Mouse (Mus musculus) lung, postnatal 0 days (tissue): ENCODE data around the gene Slc6a9. TPM values are rescaled to one million over a fixed set of nuclear protein-coding genes. Genes with fewer than 3 reads are reported as not detected.

Experiments used
- ATAC-seq: fragments of 200-750 bp; cut with Nextera tagmentation; 2 replicates; pipeline ENCODE4 v1.8.0; 2017; ENCODE audit warnings: moderate library complexity
- DNase-seq: peaks from one replicate; pipeline ENCODE4 v3.0.0-alpha.2; 2016; ENCODE audit warnings: low spot score
- H3K27ac ChIP-seq: fragments of 300-500 bp; sonication (generic); 2 replicates; pipeline ENCODE4 v1.5.1; 2014; ENCODE audit warnings: antibody characterized with exemption, mild to moderate bottlenecking, low read length, mixed read lengths
- H3K27me3 ChIP-seq: fragments of 300-500 bp; sonication (generic); replicated peaks from 2 replicates; pipeline ENCODE4 v1.6.1; 2014; ENCODE audit warnings: low read length, mixed read lengths; ENCODE audit not compliant: insufficient read depth
- H3K36me3 ChIP-seq: fragments of 300-500 bp; sonication (generic); 2 replicates; pipeline ENCODE4 v1.6.1; 2014; ENCODE audit warnings: low read length, mixed read lengths; ENCODE audit not compliant: insufficient read depth
- H3K4me1 ChIP-seq: fragments of 300-500 bp; sonication (generic); 2 replicates; pipeline ENCODE4 v1.6.1; 2014; ENCODE audit warnings: antibody characterized with exemption, low read depth, low read length, mixed read lengths; ENCODE audit not compliant: insufficient read depth
- H3K4me2 ChIP-seq: fragments of 300-500 bp; sonication (generic); replicated peaks from 2 replicates; pipeline ENCODE4 v1.6.1; 2014; ENCODE audit warnings: low read depth, mild to moderate bottlenecking, low read length, moderate library complexity, mixed read lengths
- H3K4me3 ChIP-seq: fragments of 300-500 bp; sonication (generic); 2 replicates; pipeline ENCODE4 v1.5.1; 2014; ENCODE audit warnings: low read depth, low read length
- H3K9ac ChIP-seq: fragments of 300-500 bp; sonication (generic); replicated peaks from 2 replicates; pipeline ENCODE4 v1.6.1; 2014; ENCODE audit warnings: low read depth, mild to moderate bottlenecking
- H3K9me3 ChIP-seq: fragments of 300-500 bp; sonication (generic); 2 replicates; pipeline ENCODE4 v1.6.1; 2016; ENCODE audit warnings: low read length, mixed read lengths
- CTCF ChIP-seq: IDR thresholded peaks from 2 replicates; pipeline ENCODE4 v1.5.1; 2016; ENCODE audit warnings: antibody characterized with exemption, mild to moderate bottlenecking
- EP300 ChIP-seq: IDR thresholded peaks from 2 replicates; pipeline ENCODE4 v1.6.1; 2016; ENCODE audit warnings: antibody characterized with exemption, mild to moderate bottlenecking, control low read depth
- WGBS: fragments of 180-500 bp; shearing (Covaris S2); extraction: QIAGEN DNeasy Blood & Tissue Kit; methylation state at CpG from one replicate; pipeline ENCODE4 v1.1.7; 2014; 5-methylcytosine and 5-hydroxymethylcytosine counted together
- polyA plus RNA-seq: library from polyadenylated mRNA; unstranded; fragments of >200 nt; fragmentation: Nextera tagmentation; extraction: Ambion mirVana; gene quantifications from 2 replicates; pipeline ENCODE4 v1.2.1, GENCODE M21; 2015

The Slc6a9 gene
- polyA plus RNA-seq, 1 experiment from 2014 or later: 19.1 TPM

DNA sequence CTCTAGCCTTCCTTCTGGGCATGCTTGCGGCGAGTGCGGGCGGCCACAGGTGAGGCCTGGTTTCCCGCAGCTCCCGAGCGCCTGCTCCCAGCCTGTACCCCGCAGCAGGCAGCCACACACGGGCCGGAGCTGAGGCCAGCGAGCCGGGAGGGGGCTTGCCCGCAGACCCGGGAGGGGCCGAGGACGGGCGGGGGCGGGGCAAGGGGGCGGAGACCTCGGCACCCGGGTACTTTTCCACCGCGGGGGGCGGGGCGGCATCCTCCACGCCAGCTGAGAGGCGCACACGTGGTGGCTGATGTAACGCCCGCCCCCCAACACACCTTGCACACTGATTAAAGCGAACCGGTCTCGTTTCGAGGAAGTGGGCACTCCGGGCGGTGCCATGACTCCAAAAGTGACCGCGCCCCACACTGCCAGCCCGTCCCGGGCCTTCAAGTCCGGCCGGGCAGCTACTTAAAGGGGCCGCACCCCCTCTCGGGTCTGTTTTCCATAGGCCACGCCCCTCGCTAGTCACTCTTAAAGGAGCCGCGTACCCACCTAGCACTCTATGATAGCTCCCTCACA is 2.0 kb downstream of the Slc6a9 start:
- Histone ChIP-seq H3K27me3 (no peaks in the 10 kb centered on the region), H3K36me3 (no peaks in the 10 kb centered on the region), H3K9ac (peak overlapping the region; percentile 76), H3K27ac (peak overlapping the region; percentile 89), H3K4me1 (peaks cover 20% of the 10 kb centered on the region), H3K4me3 (peak overlapping the region; percentile 79), H3K4me2 (peak overlapping the region; percentile 99), H3K9me3 (no peaks in the 10 kb centered on the region)
- ATAC-seq (peak; percentile 87), DNase-seq (peak; percentile 97)
- 4% methylated on average over 37 of the region's 48 CpGs for WGBS
- TF ChIP-seq CTCF (no peak), EP300 (no peak; the same call in 1 of the 2 replicates)

DNA sequence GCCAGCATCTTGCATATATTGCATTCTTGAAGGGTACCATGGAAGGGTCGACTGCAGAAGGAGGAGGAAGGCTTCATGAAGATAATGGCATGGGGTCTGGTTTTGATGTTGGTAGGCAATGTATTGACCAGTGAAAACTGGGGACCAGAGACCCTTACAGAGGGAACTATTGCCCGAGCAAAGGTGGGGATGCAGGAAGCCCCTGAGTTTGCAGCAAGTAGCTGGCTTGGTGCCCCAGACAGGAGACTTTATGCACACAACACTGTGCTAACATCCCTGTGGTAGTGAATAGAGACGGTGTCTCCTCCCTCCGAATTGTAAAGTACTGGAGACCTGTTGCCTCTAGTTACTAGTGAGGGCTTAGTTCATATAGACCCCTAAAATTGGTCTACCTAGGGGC is 3.0 kb downstream of the Slc6a9 start:
- Histone ChIP-seq H3K9ac (no peak overlapping the region), H3K4me1 (peaks cover 20% of the 10 kb centered on the region), H3K4me2 (peak overlapping the region; percentile 99; the same call in 1 of the 2 replicates), H3K4me3 (no peak overlapping the region), H3K9me3 (no peaks in the 10 kb centered on the region), H3K27ac (no peak overlapping the region), H3K36me3 (no peaks in the 10 kb centered on the region), H3K27me3 (no peaks in the 10 kb centered on the region)
- 54% methylated on average over 4 of the region's 4 CpGs for WGBS
- TF ChIP-seq EP300: no peak
- no peak for TF ChIP-seq CTCF
- DNase-seq (no peak), ATAC-seq (no peak)

DNA sequence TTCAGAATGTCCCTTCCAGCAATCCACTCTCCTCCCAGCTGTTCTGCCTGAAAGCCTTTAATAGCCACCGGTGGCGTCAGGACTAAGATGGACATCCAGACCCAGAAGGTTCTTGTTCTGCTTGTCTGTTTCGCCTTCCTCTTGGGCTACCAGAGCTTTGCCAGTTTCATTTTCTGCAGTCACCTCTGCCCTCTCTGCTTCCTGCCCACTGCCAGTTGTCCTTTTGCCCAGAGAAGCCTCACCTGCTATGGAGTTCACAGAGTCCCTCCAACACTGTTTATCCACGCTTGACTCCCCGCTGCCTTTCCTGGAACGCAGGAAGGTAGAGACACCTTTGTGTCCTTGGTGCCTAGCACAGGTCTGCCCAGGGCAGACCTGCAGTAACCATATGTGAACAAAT is 5.1 kb downstream of the Slc6a9 start:
- H3K4me2 ChIP-seq: no peak overlapping the region
- H3K27ac ChIP-seq: no peak overlapping the region

DNA sequence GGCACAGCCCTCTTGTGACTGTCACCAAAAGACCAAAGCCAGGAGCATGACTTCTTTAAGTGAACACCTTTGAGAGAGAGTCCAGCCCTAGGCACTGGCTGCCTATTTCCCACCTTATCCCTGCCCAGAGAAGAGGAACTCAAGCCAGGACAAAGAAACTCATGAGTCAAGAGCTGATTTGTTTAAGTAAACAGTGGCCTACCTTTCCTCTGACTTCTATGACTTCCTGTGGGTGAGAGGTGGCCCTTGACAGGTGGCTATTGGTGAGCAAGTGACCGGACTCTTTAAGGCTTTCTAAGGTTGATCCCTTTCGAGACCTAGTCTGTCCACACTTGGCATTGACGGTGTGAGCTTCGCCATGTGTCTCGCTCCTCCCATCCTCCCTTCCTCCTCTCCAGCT is 6.5 kb downstream of the Slc6a9 start:
- Histone ChIP-seq H3K27me3 (no peaks in the 10 kb centered on the region), H3K36me3 (no peaks in the 10 kb centered on the region), H3K27ac (peak overlapping the region; percentile 47; the same call in 1 of the 2 replicates), H3K9me3 (no peaks in the 10 kb centered on the region), H3K4me2 (no peak overlapping the region), H3K9ac (no peak overlapping the region), H3K4me1 (peaks cover 15% of the 10 kb centered on the region), H3K4me3 (no peak overlapping the region)
- DNase-seq: peak; percentile 86
- TF ChIP-seq CTCF (no peak), EP300 (peak; percentile 40; the same call in 1 of the 2 replicates)
- 74% methylated on average over 5 of the region's 5 CpGs for WGBS
- ATAC-seq: peak; percentile 35

More for the DNA sequence above, 5.1 kb downstream of the Slc6a9 start:
- H3K9ac ChIP-seq: no peak overlapping the region
- H3K4me1 ChIP-seq: peaks cover 20% of the 10 kb centered on the region
- ATAC-seq (no peak), DNase-seq (no peak)
- no peaks in the 10 kb centered on the region for H3K36me3 ChIP-seq
- H3K4me3 ChIP-seq: no peak overlapping the region
- no peak for TF ChIP-seq CTCF
- TF ChIP-seq EP300: no peak
- H3K27me3 ChIP-seq: no peaks in the 10 kb centered on the region
- WGBS: 85% methylated on average over 6 of the region's 6 CpGs
- H3K9me3 ChIP-seq: no peaks in the 10 kb centered on the region

DNA sequence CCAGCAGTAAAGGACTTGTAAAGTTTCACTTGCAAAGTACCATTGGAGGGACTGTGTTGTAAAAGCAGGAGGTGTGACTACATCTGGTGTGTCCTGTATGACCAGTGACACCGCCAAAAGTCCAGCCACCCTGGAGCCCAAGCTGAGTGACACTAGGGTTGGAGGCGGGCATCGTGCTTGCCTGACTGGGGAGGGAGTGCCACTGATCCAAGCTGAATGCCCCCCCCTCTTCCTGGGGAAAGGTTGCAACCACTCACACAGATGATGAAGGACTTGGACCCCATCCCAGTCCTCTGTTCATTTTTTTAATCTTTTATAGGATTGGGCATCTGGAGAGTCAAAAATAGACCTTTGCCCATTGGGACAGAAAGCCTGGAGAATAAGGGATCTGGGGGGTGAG is 7.3 kb downstream of the Slc6a9 start:
- no peak overlapping the region for H3K9ac ChIP-seq
- no peaks in the 10 kb centered on the region for H3K9me3 ChIP-seq
- H3K4me1 ChIP-seq: peaks cover 18% of the 10 kb centered on the region
- no peaks in the 10 kb centered on the region for H3K36me3 ChIP-seq
- no peak for ATAC-seq
- H3K4me2 ChIP-seq: no peak overlapping the region
- H3K4me3 ChIP-seq: no peak overlapping the region
- no peaks in the 10 kb centered on the region for H3K27me3 ChIP-seq
- no peak for DNase-seq
- no peak overlapping the region for H3K27ac ChIP-seq
- 69% methylated on average over 3 of the region's 3 CpGs for WGBS
- no peak for TF ChIP-seq CTCF
- TF ChIP-seq EP300: no peak

DNA sequence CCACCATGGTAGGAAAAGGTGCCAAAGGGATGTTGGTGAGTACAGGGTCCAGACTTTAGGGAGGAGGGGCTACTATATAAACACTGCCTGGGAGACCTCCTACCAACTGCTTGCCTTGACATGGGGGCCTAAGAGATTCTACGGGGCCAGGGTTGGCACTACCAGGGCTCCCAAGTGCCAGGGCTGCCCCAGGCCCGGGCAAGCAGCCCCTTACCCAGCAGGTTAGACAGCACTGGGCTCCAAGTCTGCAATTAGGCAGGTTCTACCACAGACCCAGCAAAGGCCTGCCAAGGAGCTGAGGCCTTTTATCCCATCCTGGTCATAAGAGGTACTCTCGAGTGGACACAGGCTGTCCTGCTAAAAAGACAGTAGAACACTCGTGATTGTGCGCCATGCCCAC is 8.8 kb downstream of the Slc6a9 start:
- no peak for TF ChIP-seq CTCF
- no peak for TF ChIP-seq EP300
- no peak overlapping the region for H3K27ac ChIP-seq
- H3K9me3 ChIP-seq: no peaks in the 10 kb centered on the region
- no peak for DNase-seq
- H3K27me3 ChIP-seq: no peaks in the 10 kb centered on the region
- no peaks in the 10 kb centered on the region for H3K36me3 ChIP-seq
- no peak overlapping the region for H3K9ac ChIP-seq
- H3K4me2 ChIP-seq: no peak overlapping the region
- ATAC-seq: no peak
- no peak overlapping the region for H3K4me3 ChIP-seq
- peaks cover 10% of the 10 kb centered on the region; the same call in 1 of the 2 replicates for H3K4me1 ChIP-seq
- 88% methylated on average over 5 of the region's 5 CpGs for WGBS
